Mouse (Mus musculus): ENCODE measurements around the gene Rps8. TPM values are rescaled to one million over a fixed set of nuclear protein-coding genes. Genes with fewer than 3 reads are reported as not detected.

The Rps8 gene
- total RNA-seq, 2 experiments from 2014 or later, result 803 to 807 TPM

GRCm38 (mm10) chr4:117105127-117105526 is 50.9 kb downstream of the Rps8 start:
- intact Hi-C loops (cut with DNase I), result no loop called here

DNA sequence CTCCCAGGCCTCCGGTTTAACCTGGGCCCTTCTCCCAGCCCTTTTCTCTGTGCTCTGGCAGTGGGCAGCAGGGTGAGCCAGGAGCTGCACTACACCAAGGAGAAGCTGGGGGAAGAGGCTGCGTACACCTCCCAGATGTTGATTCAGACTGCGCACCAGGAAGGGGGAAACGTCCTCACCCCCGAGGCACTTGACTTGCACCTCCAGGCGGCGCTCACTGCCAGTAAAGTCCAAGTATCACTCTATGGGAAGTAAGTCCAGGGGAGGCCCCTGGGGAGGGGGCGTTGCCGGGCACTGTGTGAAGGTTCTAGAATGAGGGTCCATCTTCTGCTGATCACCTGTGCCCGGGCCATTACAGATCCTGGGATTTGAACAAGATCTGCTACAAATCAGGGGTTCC is 51.4 kb downstream of the Rps8 start:
- no peak for DNase-seq
- intact Hi-C loops (cut with DNase I), result no loop called here

More at GRCm38 (mm10) chr4:117105127-117105526, 50.9 kb downstream of the Rps8 start:
- DNase-seq, result no peak

Small RNAs within 50 kb of the gene (microRNA-seq; reads per million reads assigned to microRNA genes)
- gene Gm22398, result 0 reads per million in 2 experiments

Other genes starting within 250 kb of the Rps8 start
- gene Urod, start 161.8 kb downstream of the Rps8 start, total RNA-seq (2021), result 10 to 100 TPM; 92.0 to 98.7 TPM
- gene Hectd3, start 160.9 kb downstream of the Rps8 start, total RNA-seq (2021), result 10 to 100 TPM; 13.9 to 14.9 TPM
- gene Eif2b3, start 136.8 kb downstream of the Rps8 start, total RNA-seq (2021), result 10 to 100 TPM; 19.2 to 20.3 TPM
- 1 to 10 TPM; 3.6 to 4.3 TPM for gene Ptch2, start 60.2 kb downstream of the Rps8 start, total RNA-seq (2021)
- gene Btbd19, start 30.5 kb downstream of the Rps8 start, total RNA-seq (2021), result 1 to 10 TPM; 5.1 to 6.4 TPM
- gene Tctex1d4, start 29.4 kb downstream of the Rps8 start, total RNA-seq (2021), result under 1 TPM in 1 of 2 experiments, not detected in 1; 0.31 TPM
- 1 to 10 TPM; 3.7 to 4.3 TPM for gene Plk3, start 22.3 kb downstream of the Rps8 start, total RNA-seq (2021)
- 1 to 10 TPM; 5.2 to 8.0 TPM for gene Kif2c, start 26.4 kb upstream of the Rps8 start, total RNA-seq (2021)
- 10 to 100 TPM; 28.5 to 40.0 TPM for gene Tmem53, start 95.7 kb upstream of the Rps8 start, total RNA-seq (2021)
- under 1 TPM; 0.35 to 0.38 TPM for gene Armh1, start 95.9 kb upstream of the Rps8 start, total RNA-seq (2021)

Measured in heart, postnatal 10 days (tissue).